Mouse (Mus musculus): Measurements from ENCODE around the gene Ccdc124.

GRCm38 (mm10) chr8:70821399-70821962, 52.3 kb downstream of the Ccdc124 start:
- peak; percentile 97 for TF ChIP-seq CTCF (IDR thresholded peaks at IDR 0.05; ENCODE audit: extremely low read depth, insufficient read depth, insufficient read length, insufficient replicate concordance)
- TF ChIP-seq POLR2A (IDR thresholded peaks at IDR 0.05; ENCODE audit: low read depth, low read length): no peak
